Mouse (Mus musculus) MEL-GATA-1-ER (cell line): ENCODE measurements around the gene Hist1h2ba.

Experiments used
- DNase-seq: peaks from one replicate; pipeline ENCODE4 v3.0.0-alpha.2; 2012; ENCODE audit warnings: low read depth; ENCODE audit errors: extremely low read depth

The Hist1h2ba gene

GRCm38 (mm10) chr13:23933421-23934210 lies at the start of gene Hist1h2ba:
Gene Hist1h2ba (minus strand): TSS chr13:23934156.
- DNase-seq, result no peak

- no peak for DNase-seq
These were observed 38.3 kb upstream of the Hist1h2ba start for GRCm38 (mm10) chr13:23972271-23972670.

- DNase-seq, result no peak
These were observed 37.9 kb upstream of the Hist1h2ba start for GRCm38 (mm10) chr13:23971870-23972269.

GRCm38 (mm10) chr13:23964909-23965308 lies 31.0 kb upstream of the Hist1h2ba start:
- no peak for DNase-seq

- DNase-seq, result no peak
These were observed 25.8 kb upstream of the Hist1h2ba start for GRCm38 (mm10) chr13:23959776-23960175.

- DNase-seq, result peak; percentile 12
These were observed 17.0 kb upstream of the Hist1h2ba start for GRCm38 (mm10) chr13:23950928-23951327.

- DNase-seq, result no peak
These were observed 15.7 kb upstream of the Hist1h2ba start for GRCm38 (mm10) chr13:23949484-23950246.

GRCm38 (mm10) chr13:23946254-23946653 lies 12.3 kb upstream of the Hist1h2ba start:
- DNase-seq, result no peak

- no peak for DNase-seq
These were observed 8.9 kb upstream of the Hist1h2ba start for GRCm38 (mm10) chr13:23942861-23943260.

- no peak for DNase-seq
These were observed 6.3 kb upstream of the Hist1h2ba start for GRCm38 (mm10) chr13:23940291-23940690.

GRCm38 (mm10) chr13:23938699-23939098 lies 4.7 kb upstream of the Hist1h2ba start:
- DNase-seq, result no peak

GRCm38 (mm10) chr13:23934211-23934520 lies 210 bp upstream of the Hist1h2ba start, which contains the start of gene Hist1h2aa:
Gene Hist1h2aa (plus strand): TSS chr13:23934462.
- DNase-seq, result no peak

- no peak for DNase-seq
These were observed 3.1 kb downstream of the Hist1h2ba start for GRCm38 (mm10) chr13:23930904-23931303.

- DNase-seq, result no peak
These were observed 3.5 kb downstream of the Hist1h2ba start for GRCm38 (mm10) chr13:23930461-23930860.

GRCm38 (mm10) chr13:23928637-23929036 lies 5.3 kb downstream of the Hist1h2ba start:
- DNase-seq, result no peak

- no peak for DNase-seq
These were observed 8.2 kb downstream of the Hist1h2ba start for GRCm38 (mm10) chr13:23925792-23926191.

- no peak for DNase-seq
These were observed 16.3 kb downstream of the Hist1h2ba start for GRCm38 (mm10) chr13:23917674-23918073.

- DNase-seq, result no peak
These were observed 17.8 kb downstream of the Hist1h2ba start for GRCm38 (mm10) chr13:23916132-23916531.

GRCm38 (mm10) chr13:23914376-23915167 lies 19.4 kb downstream of the Hist1h2ba start, which contains the start of gene Slc17a4:
Gene Slc17a4 (minus strand): TSS chr13:23915009.
- DNase-seq, result peak; percentile 59

GRCm38 (mm10) chr13:23913791-23914306 lies 20.1 kb downstream of the Hist1h2ba start:
- peak; percentile 96 for DNase-seq

- DNase-seq, result peak; percentile 76
These were observed 22.6 kb downstream of the Hist1h2ba start for GRCm38 (mm10) chr13:23911335-23911734.
